Mouse (Mus musculus): ENCODE results near the gene Kalrn.

The Kalrn gene

DNA sequence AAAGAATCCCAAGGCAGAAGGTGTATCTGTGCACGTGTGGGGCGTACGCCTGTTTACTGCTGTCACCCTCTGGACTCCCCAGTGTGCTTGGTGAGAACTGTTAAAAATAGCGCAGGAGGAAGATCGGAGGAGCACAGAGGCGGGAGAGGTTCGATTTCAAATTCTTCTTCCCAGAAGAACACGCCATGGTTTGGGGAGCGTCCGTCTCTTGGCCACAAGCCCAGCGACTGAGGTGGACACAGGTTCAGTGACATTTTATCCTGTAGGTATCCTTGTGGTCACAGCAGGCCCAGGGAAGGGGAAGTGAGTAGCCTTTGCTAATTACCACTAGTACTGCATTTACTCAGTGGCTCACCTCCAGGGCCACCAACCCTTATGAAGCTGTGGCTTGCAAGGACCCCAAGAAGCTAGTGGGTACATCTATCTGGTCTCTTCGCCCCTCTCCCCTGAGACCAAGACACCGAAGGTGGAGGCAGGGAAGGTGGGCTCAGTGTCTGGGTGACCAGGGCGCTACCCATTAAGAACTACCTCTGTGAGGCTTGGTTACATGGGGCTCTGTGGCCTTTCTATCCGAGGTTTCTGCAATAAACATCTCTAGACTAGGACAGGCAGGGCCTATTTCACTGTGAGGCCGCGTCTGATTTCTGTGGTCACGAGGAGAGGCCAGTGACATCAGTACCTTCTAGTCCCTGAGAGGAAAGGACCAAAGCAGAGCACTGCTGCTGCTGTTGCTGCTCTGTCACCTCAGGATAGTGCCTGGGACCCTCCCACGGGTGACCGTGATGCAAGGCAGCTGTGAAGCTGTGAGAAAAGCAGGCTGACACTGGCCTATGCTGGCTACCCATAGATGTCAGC lies 561.1 kb downstream of the Kalrn start:
- DNase-seq, result no peak

- no peak for DNase-seq
These were observed 563.8 kb downstream of the Kalrn start for GRCm38 (mm10) chr16:34009567-34009966.

- no peak for DNase-seq
These were observed 567.3 kb downstream of the Kalrn start for GRCm38 (mm10) chr16:34005986-34006385.

GRCm38 (mm10) chr16:34004128-34004578 lies 569.2 kb downstream of the Kalrn start:
- peak; percentile 57 for DNase-seq

DNA sequence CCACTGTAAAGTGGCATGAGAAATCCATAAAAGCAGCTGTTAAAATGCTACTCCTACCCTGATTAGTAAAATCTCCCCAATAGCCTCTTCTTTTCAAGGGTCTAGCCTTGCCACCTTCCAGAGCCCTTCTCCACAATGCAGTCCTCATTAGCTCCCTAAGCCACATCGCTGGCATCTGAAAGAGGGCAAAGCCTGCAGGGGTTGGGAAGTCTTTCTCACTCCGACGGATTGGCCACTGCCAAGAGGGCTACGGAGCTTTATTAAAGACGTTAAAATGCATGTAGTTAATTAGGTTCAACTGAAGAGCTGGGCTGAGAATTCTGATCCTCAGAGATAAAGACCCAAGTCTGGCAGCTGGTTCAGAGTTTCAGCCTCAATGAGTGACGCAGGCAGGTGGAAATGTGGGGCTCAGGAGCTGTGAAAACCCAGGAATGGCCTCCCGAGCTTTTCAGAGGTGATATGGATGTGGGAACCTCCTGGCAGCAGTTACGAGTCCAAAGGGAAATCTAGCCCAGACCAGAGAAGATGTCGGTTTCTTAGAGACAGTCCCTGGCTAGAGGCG lies 569.7 kb downstream of the Kalrn start:
- no peak for DNase-seq

- peak; percentile 11 for DNase-seq
These were observed 572.6 kb downstream of the Kalrn start for GRCm38 (mm10) chr16:34000715-34001114.

DNA sequence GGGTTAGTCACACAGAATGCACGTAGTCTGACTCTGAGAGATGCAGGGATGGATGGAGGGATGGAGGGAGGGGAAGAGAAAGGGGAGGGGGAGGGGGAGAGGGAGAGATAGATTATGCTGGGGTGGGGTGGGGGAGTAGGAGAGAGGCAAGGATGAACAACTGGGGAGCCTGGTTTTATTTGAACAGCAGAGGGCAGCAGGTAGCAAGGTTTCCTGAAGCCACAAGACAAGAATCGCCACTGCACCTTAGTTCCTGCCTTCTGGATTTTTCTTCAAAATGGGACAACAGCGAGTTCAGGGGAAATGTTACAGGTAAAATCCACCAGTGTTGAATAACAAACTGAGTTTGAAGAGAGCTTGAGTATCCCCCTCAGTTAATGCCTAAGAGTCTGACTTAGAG lies 573.9 kb downstream of the Kalrn start:
- DNase-seq, result peak; percentile 72

- no peak for DNase-seq
These were observed 575.3 kb downstream of the Kalrn start for GRCm38 (mm10) chr16:33998011-33998410.

DNA sequence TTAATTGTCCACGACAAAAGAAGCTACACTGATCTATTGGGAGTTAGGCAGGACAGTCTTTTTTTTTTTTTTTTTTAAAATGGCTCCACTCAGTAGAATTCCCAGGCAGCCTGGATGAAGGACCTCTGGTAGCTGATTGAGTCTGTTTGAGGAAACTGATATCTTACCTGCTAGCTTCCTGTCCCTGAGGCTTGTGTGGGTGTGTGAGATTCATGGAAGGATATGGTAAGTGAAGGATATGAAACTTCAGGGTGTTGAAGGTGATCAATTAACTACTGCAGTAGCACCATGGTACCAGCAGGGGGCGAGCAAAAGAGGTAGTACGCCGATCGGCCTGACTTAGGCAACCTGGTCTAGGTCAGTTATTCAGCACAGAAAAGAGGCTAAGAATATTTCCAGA lies 577.3 kb downstream of the Kalrn start:
- peak; percentile 75 for DNase-seq

GRCm38 (mm10) chr16:33995496-33995895 lies 577.8 kb downstream of the Kalrn start:
- no peak for DNase-seq

- no peak for DNase-seq
These were observed 579.0 kb downstream of the Kalrn start for GRCm38 (mm10) chr16:33994321-33994720.

DNA sequence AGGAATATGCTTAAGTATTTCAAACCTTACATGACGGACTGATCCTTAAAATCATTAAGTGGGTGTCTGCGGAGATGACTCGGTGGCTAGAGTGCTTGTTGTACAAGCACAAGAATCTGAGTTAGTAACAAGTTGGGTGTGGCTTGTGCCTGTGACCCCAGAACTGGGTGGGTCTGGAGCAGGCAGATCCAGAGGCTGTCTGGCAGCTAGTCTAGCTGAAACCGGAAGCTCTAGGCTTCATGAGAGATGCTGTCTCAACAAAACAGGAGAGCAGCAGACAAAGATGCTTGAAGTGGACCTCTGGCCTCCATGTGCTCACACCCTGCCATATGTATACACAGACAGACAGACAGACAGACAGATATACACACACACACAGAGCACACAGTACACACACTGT lies 582.6 kb downstream of the Kalrn start:
- DNase-seq, result no peak

- no peak for DNase-seq
These were observed 584.2 kb downstream of the Kalrn start for GRCm38 (mm10) chr16:33989106-33989505.

DNA sequence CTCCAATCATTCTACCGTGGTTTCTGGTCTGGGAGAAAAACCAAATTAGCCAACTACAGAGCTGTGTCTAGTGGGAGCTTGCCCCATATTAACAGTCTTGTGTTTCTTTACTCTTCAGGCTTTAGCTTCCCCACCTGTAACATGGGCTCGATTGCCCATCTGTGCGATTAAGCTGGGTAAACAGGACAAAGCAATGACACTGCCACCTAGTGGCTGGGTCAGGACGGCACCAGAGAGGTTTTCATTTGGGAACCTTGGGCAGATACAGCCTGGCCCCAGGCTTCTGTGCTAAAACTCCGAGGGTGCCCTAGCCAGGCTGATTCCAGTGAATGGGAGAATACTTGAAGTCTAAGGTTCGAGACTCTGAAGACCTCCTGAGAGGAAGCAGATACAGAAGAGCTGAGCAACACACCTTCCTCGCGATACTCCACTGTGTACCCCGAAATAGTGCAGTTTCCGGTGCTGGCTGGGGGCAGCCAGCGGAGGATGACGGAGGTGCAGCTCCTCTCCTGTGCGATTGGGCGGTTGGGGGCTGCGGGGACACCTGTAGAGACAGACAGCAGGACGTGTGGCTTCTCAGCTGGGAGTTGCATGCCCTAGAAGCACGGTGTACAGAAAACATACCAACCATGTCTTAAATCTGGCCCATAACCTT lies 584.8 kb downstream of the Kalrn start:
- peak; percentile 71 for DNase-seq

DNA sequence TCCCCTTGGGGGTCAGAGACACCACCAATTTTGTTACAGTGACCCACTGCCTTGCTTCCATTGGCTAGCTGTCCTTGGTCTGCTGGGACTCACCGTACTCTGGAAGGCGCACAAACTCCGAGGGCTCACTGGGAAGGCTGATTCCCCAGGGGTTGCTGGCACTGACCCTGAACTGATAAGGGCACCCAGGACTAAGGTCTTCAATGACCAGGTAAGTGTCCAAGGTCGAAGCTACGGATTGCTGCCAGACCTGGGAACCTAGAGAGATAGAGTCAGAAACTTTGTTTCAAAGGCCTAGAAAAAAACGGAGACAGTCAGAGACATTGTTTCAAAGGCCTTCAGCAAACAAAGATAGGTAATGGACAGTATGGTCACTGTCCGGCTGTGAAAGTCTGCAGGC lies 586.3 kb downstream of the Kalrn start:
- DNase-seq, result no peak

GRCm38 (mm10) chr16:33985372-33985771 lies 588.0 kb downstream of the Kalrn start:
- DNase-seq, result no peak

DNA sequence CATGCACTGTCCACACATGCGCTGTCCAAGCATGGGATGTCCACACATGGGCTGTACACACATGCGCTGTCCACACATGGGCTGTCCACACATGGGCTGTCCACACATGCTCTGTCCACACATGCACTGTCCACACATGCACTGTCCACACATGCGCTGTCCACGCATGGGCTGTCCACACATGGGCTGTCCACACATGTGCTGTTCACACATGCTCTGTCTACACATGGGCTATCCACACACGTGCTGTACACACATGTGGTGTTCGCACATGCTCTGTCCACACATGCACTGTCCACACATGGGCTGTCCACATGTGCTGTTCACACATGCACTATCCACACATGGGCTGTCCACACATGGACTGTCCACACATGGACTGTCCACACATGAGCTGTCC lies 589.6 kb downstream of the Kalrn start:
- DNase-seq, result no peak

- DNase-seq, result no peak
These were observed 593.5 kb downstream of the Kalrn start for GRCm38 (mm10) chr16:33979855-33980254.

- DNase-seq, result peak; percentile 14
These were observed 606.1 kb downstream of the Kalrn start for GRCm38 (mm10) chr16:33967283-33967640.

DNA sequence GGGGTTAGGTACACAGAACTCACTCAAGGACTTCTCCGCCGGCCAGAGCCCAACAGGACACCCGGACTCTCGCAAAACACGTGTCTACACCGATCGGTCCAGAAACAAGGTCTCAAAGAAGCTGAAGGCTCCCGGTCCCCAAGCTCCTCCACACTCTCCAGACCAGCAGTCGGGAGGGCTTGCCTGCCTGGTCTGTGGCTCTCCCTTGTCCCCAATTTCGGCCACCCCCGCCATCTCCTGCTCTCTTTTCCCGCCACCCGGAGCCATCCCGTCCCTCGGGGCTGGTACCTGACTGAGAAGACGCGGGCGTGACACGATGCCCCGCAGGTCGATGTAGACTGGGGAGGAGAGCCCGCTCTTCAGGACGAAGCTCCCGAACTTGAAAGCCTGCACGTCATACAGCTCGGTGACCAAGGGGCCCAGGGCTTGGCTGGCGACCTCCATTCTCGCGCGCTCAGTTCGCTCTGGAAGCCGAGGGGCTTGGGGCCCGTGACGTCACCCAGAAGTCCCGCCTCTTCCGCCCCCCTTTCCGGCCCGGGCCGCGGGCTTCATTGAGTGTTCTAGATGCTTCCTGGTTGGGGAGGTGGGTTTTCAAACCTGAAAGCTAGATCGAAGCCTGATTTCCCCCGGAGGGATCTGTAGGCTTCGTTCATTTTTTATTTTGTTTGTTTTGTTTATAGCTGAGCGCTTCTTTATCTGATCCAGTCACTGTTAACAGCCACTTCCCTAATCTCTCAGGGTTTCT lies 606.6 kb downstream of the Kalrn start, which contains the start of gene Umps:
TSS of gene Umps (minus strand) at position 501 of the 745 bp plus-strand sequence.
- DNase-seq, result peak; percentile 87

GRCm38 (mm10) chr16:33965878-33966537 lies 607.3 kb downstream of the Kalrn start:
- no peak for DNase-seq

GRCm38 (mm10) chr16:33963509-33963908 lies 609.8 kb downstream of the Kalrn start:
- no peak for DNase-seq

- no peak for DNase-seq
These were observed 618.5 kb downstream of the Kalrn start for GRCm38 (mm10) chr16:33954793-33955192.

Data from lung, postnatal 14 days (tissue).